Mouse (Mus musculus) intestine, embryonic 16.5 days (tissue): ENCODE measurements around the gene Mex3b. TPM values are rescaled to one million over a fixed set of nuclear protein-coding genes. Genes with fewer than 3 reads are reported as not detected.

Experiments
- ATAC-seq: fragments of 200-750 bp; cut with Nextera tagmentation; 2 replicates; pipeline ENCODE4 v1.8.0; 2017; ENCODE audit warnings: moderate TSS enrichment, moderate library complexity
- H3K27ac ChIP-seq: fragments of 300-500 bp; sonication (generic); 2 replicates; pipeline ENCODE4 v1.5.1; 2014; ENCODE audit warnings: mild to moderate bottlenecking, low read length
- H3K27me3 ChIP-seq: fragments of 300-500 bp; sonication (generic); replicated peaks from 2 replicates; pipeline ENCODE4 v1.6.1; 2014; ENCODE audit warnings: low read length, control low read depth, mixed read lengths; ENCODE audit not compliant: control insufficient read depth, insufficient read depth
- H3K36me3 ChIP-seq: fragments of 300-500 bp; sonication (generic); 2 replicates; pipeline ENCODE4 v1.6.1; 2014; ENCODE audit warnings: low read length, control low read depth; ENCODE audit not compliant: control insufficient read depth, insufficient read depth
- H3K4me1 ChIP-seq: fragments of 300-500 bp; sonication (generic); 2 replicates; pipeline ENCODE4 v1.6.1; 2014; ENCODE audit warnings: low read length, control low read depth, mixed read lengths; ENCODE audit not compliant: control insufficient read depth, insufficient read depth
- H3K4me2 ChIP-seq: fragments of 300-500 bp; sonication (generic); 2 replicates; pipeline ENCODE4 v1.6.1; 2014; ENCODE audit warnings: low read depth, low read length, control low read depth
- H3K4me3 ChIP-seq: fragments of 300-500 bp; sonication (generic); 2 replicates; pipeline ENCODE4 v1.5.1; 2014; ENCODE audit warnings: mild to moderate bottlenecking, low read length
- H3K9ac ChIP-seq: fragments of 300-500 bp; sonication (generic); 2 replicates; pipeline ENCODE4 v1.6.1; 2014; ENCODE audit warnings: low read depth, low read length
- H3K9me3 ChIP-seq: fragments of 300-500 bp; sonication (generic); 2 replicates; pipeline ENCODE4 v1.6.1; 2016; ENCODE audit warnings: low read length, control low read depth; ENCODE audit not compliant: control insufficient read depth
- WGBS: fragments of 180-500 bp; shearing (Covaris S2); extraction: QIAGEN DNeasy Blood & Tissue Kit; methylation state at CpG from one replicate; pipeline ENCODE4 v1.1.7; 2014; 5-methylcytosine and 5-hydroxymethylcytosine counted together
- polyA plus RNA-seq: library from polyadenylated mRNA; unstranded; fragments of >200 nt; fragmentation: Nextera tagmentation; extraction: Ambion mirVana; gene quantifications from 2 replicates; pipeline ENCODE4 v1.2.1, GENCODE M21; 2015

Mex3b gene
- polyA plus RNA-seq, 1 experiment from 2014 or later, result 4.8 TPM

- no peaks in the 10 kb centered on the region for H3K9me3 ChIP-seq
- H3K9ac ChIP-seq, result no peak overlapping the region
- no peak overlapping the region for H3K4me2 ChIP-seq
- H3K27me3 ChIP-seq, result no peaks in the 10 kb centered on the region
- no peak overlapping the region for H3K4me3 ChIP-seq
- H3K27ac ChIP-seq, result peak overlapping the region; percentile 66
- H3K4me1 ChIP-seq, result 0 out of 2 replicates have a peak, but pooled peaks cover 5% of the 10 kb centered on the region
- no peaks in the 10 kb centered on the region for H3K36me3 ChIP-seq
- ATAC-seq, result peak; percentile 62; the same call in 1 of the 2 replicates
- 29% methylated on average over 11 of the region's 11 CpGs for WGBS
These were observed 28.0 kb upstream of the Mex3b start for GRCm38 (mm10) chr7:82838965-82839675.

- 55% methylated on average over 10 of the region's 10 CpGs for WGBS
- Histone ChIP-seq H3K36me3 (no peaks in the 10 kb centered on the region), H3K9me3 (no peaks in the 10 kb centered on the region), H3K27ac (no peak overlapping the region), H3K9ac (no peak overlapping the region), H3K4me3 (no peak overlapping the region), H3K4me2 (no peak overlapping the region), H3K4me1 (0 out of 2 replicates have a peak, but pooled peaks cover 5% of the 10 kb centered on the region), H3K27me3 (no peaks in the 10 kb centered on the region)
- ATAC-seq, result no peak
These were observed 24.8 kb upstream of the Mex3b start for GRCm38 (mm10) chr7:82842222-82842920.

- Histone ChIP-seq H3K9ac (no peak overlapping the region), H3K9me3 (no peaks in the 10 kb centered on the region), H3K36me3 (no peaks in the 10 kb centered on the region), H3K27me3 (no peaks in the 10 kb centered on the region), H3K4me1 (peaks cover 16% of the 10 kb centered on the region), H3K4me3 (no peak overlapping the region), H3K27ac (no peak overlapping the region), H3K4me2 (no peak overlapping the region)
- WGBS, result 86% methylated on average over 3 of the region's 3 CpGs
- ATAC-seq, result no peak
These were observed 16.4 kb upstream of the Mex3b start for GRCm38 (mm10) chr7:82850756-82851155.

DNA sequence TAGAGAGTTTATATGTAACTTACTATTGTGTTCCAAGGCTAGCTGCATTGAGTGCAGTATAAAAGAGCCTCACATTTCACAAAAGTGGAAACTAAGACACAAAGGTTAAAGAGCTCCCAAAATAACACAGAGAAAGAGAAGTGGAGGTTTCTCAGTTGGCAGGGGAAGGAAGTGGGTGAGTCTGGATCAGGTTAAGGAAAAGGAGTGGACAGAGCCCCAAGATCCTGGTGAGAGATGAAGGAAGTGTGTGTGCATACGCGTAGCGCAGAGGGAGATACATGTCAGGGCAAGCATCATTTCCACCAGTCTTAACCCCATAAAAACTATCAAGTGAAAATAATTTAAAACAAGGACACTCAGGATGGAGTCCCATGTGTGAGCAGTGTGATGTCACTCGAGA is 15.5 kb upstream of the Mex3b start:
- H3K4me2 ChIP-seq, result no peak overlapping the region
- no peaks in the 10 kb centered on the region for H3K36me3 ChIP-seq
- H3K9me3 ChIP-seq, result no peaks in the 10 kb centered on the region
- WGBS, result 83% methylated on average over 4 of the region's 4 CpGs
- ATAC-seq, result no peak
- H3K4me3 ChIP-seq, result no peak overlapping the region
- no peaks in the 10 kb centered on the region for H3K27me3 ChIP-seq
- H3K27ac ChIP-seq, result no peak overlapping the region
- peaks cover 16% of the 10 kb centered on the region for H3K4me1 ChIP-seq
- no peak overlapping the region for H3K9ac ChIP-seq

GRCm38 (mm10) chr7:82854195-82854766 is 12.9 kb upstream of the Mex3b start:
- Histone ChIP-seq H3K4me2 (no peak overlapping the region), H3K4me1 (peaks cover 16% of the 10 kb centered on the region), H3K4me3 (no peak overlapping the region), H3K27ac (no peak overlapping the region), H3K27me3 (no peaks in the 10 kb centered on the region), H3K36me3 (no peaks in the 10 kb centered on the region), H3K9ac (no peak overlapping the region), H3K9me3 (no peaks in the 10 kb centered on the region)
- 44% methylated on average over 3 of the region's 3 CpGs for WGBS
- ATAC-seq, result no peak

- 28% methylated on average over 4 of the region's 4 CpGs for WGBS
- H3K4me2 ChIP-seq, result no peak overlapping the region
- H3K9ac ChIP-seq, result no peak overlapping the region
- H3K9me3 ChIP-seq, result no peaks in the 10 kb centered on the region
- no peak overlapping the region for H3K27ac ChIP-seq
- no peaks in the 10 kb centered on the region for H3K36me3 ChIP-seq
- ATAC-seq, result no peak
- H3K4me1 ChIP-seq, result peaks cover 10% of the 10 kb centered on the region
- H3K27me3 ChIP-seq, result no peaks in the 10 kb centered on the region
- H3K4me3 ChIP-seq, result no peak overlapping the region
These were observed 8.5 kb upstream of the Mex3b start for GRCm38 (mm10) chr7:82858611-82859010.

GRCm38 (mm10) chr7:82860626-82861025 is 6.5 kb upstream of the Mex3b start:
- no peak overlapping the region for H3K9ac ChIP-seq
- 51% methylated on average over 2 of the region's 2 CpGs for WGBS
- 0 out of 2 replicates have a peak, but pooled peaks cover 4% of the 10 kb centered on the region for H3K4me1 ChIP-seq
- H3K27me3 ChIP-seq, result no peaks in the 10 kb centered on the region
- no peak overlapping the region for H3K4me3 ChIP-seq
- no peak overlapping the region for H3K27ac ChIP-seq
- no peak overlapping the region for H3K4me2 ChIP-seq
- H3K36me3 ChIP-seq, result no peaks in the 10 kb centered on the region
- no peak for ATAC-seq
- no peaks in the 10 kb centered on the region for H3K9me3 ChIP-seq

GRCm38 (mm10) chr7:82863341-82863740 is 3.8 kb upstream of the Mex3b start:
- Histone ChIP-seq H3K4me3 (no peak overlapping the region), H3K4me1 (0 out of 2 replicates have a peak, but pooled peaks cover 5% of the 10 kb centered on the region), H3K27me3 (no peaks in the 10 kb centered on the region), H3K9me3 (no peaks in the 10 kb centered on the region), H3K36me3 (no peaks in the 10 kb centered on the region), H3K9ac (no peak overlapping the region), H3K4me2 (no peak overlapping the region), H3K27ac (no peak overlapping the region)
- ATAC-seq, result no peak
- 61% methylated on average over 6 of the region's 6 CpGs for WGBS

- peak overlapping the region; percentile 79; the same call in 1 of the 2 replicates for H3K9ac ChIP-seq
- H3K4me2 ChIP-seq, result no peak overlapping the region
- H3K36me3 ChIP-seq, result no peaks in the 10 kb centered on the region
- no peaks in the 10 kb centered on the region; the same call in 1 of the 2 replicates for H3K27me3 ChIP-seq
- H3K9me3 ChIP-seq, result no peaks in the 10 kb centered on the region
- 0 out of 2 replicates have a peak overlapping the region, but pooled peaks have one; percentile 92 for H3K27ac ChIP-seq
- 0 out of 2 replicates have a peak overlapping the region, but pooled peaks have one; percentile 80 for H3K4me3 ChIP-seq
- no peak for ATAC-seq
- H3K4me1 ChIP-seq, result peaks cover 15% of the 10 kb centered on the region
- WGBS, result 58% methylated on average over 8 of the region's 8 CpGs
These were observed 2.7 kb upstream of the Mex3b start for GRCm38 (mm10) chr7:82864260-82864990.
